Mouse (Mus musculus): ENCODE results near the gene Ppm1l. TPM values are rescaled to one million over a fixed set of nuclear protein-coding genes. Genes with fewer than 3 reads are reported as not detected.

Gene Ppm1l
- polyA plus RNA-seq, 1 experiment from 2014 or later, result 7.3 TPM

DNA sequence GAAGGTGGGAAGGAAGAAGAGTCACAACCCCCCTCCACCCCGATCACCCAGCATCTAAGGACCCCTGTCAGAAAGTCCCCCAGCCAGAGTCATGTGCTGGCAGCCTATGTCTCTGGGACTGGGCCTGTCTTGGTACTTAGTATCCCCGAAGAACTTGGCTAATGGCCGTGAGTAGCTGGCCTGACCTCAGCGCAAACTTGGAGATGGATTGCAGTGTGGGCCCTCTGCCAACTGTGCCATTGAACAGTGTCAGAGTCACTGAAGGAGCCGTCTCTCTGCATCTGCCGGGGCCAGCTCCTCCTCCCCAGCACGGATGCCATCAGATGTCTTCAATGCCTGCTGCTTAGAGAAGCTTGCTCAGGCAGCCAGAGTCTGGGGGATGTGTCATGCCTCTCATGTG, 26.4 kb upstream of the Ppm1l start:
- H3K27ac ChIP-seq (ENCODE audit: low read depth), result no peak overlapping the region
- no peaks in the 10 kb centered on the region for H3K4me1 ChIP-seq (replicated peaks; ENCODE audit: control insufficient read depth, insufficient read depth, low read length)
- H3K4me3 ChIP-seq (ENCODE audit: low read depth, low read length), result no peak overlapping the region
- no peaks in the 10 kb centered on the region for H3K36me3 ChIP-seq (ENCODE audit: control insufficient read depth, insufficient read depth, low read length)
- no peak for DNase-seq (ENCODE audit: low spot score)
- 56% methylated on average over 7 of the region's 7 CpGs for WGBS
- no peaks in the 10 kb centered on the region for H3K27me3 ChIP-seq (replicated peaks; ENCODE audit: control insufficient read depth, insufficient read depth, low read length)
- H3K9ac ChIP-seq (ENCODE audit: low read length), result no peak overlapping the region
- H3K4me2 ChIP-seq (ENCODE audit: low read length), result no peak overlapping the region
- ATAC-seq (replicated peaks; ENCODE audit: low FRiP score, low TSS enrichment, low read depth), result no peak
- H3K9me3 ChIP-seq (ENCODE audit: control insufficient read depth, low read length), result no peaks in the 10 kb centered on the region

- ATAC-seq (replicated peaks; ENCODE audit: low FRiP score, low TSS enrichment, low read depth), result no peak
- no peaks in the 10 kb centered on the region for H3K27me3 ChIP-seq (replicated peaks; ENCODE audit: control insufficient read depth, insufficient read depth, low read length)
- no peak for DNase-seq (ENCODE audit: low spot score)
Observed at GRCm38 (mm10) chr3:69290844-69291243, 25.8 kb upstream of the Ppm1l start.

GRCm38 (mm10) chr3:69292628-69293027, 24.0 kb upstream of the Ppm1l start:
- 69% methylated on average over 1 of the region's 1 CpGs for WGBS
- H3K27ac ChIP-seq (ENCODE audit: low read depth), result no peak overlapping the region

More at GRCm38 (mm10) chr3:69290844-69291243, 25.8 kb upstream of the Ppm1l start:
- H3K4me2 ChIP-seq (ENCODE audit: low read length), result no peak overlapping the region
- no peaks in the 10 kb centered on the region for H3K9me3 ChIP-seq (ENCODE audit: control insufficient read depth, low read length)
- no peak overlapping the region for H3K9ac ChIP-seq (ENCODE audit: low read length)
- H3K27ac ChIP-seq (ENCODE audit: low read depth), result no peak overlapping the region
- no peaks in the 10 kb centered on the region for H3K4me1 ChIP-seq (replicated peaks; ENCODE audit: control insufficient read depth, insufficient read depth, low read length)
- WGBS, result 69% methylated on average over 3 of the region's 3 CpGs
- H3K36me3 ChIP-seq (ENCODE audit: control insufficient read depth, insufficient read depth, low read length), result no peaks in the 10 kb centered on the region
- H3K4me3 ChIP-seq (ENCODE audit: low read depth, low read length), result no peak overlapping the region

GRCm38 (mm10) chr3:69296270-69296669, 20.4 kb upstream of the Ppm1l start:
- no peak overlapping the region for H3K27ac ChIP-seq (ENCODE audit: low read depth)
- WGBS, result 71% methylated on average over 8 of the region's 8 CpGs
- H3K36me3 ChIP-seq (ENCODE audit: control insufficient read depth, insufficient read depth, low read length), result no peaks in the 10 kb centered on the region
- H3K9me3 ChIP-seq (ENCODE audit: control insufficient read depth, low read length), result no peaks in the 10 kb centered on the region
- no peak overlapping the region for H3K4me3 ChIP-seq (ENCODE audit: low read depth, low read length)
- H3K4me2 ChIP-seq (ENCODE audit: low read length), result no peak overlapping the region
- H3K9ac ChIP-seq (ENCODE audit: low read length), result no peak overlapping the region
- H3K4me1 ChIP-seq (replicated peaks; ENCODE audit: control insufficient read depth, insufficient read depth, low read length), result no peaks in the 10 kb centered on the region
- ATAC-seq (replicated peaks; ENCODE audit: low FRiP score, low TSS enrichment, low read depth) (no peak), DNase-seq (ENCODE audit: low spot score) (no peak)
- H3K27me3 ChIP-seq (replicated peaks; ENCODE audit: control insufficient read depth, insufficient read depth, low read length), result no peaks in the 10 kb centered on the region

More at GRCm38 (mm10) chr3:69292628-69293027, 24.0 kb upstream of the Ppm1l start:
- Histone ChIP-seq H3K9ac (ENCODE audit: low read length) (no peak overlapping the region), H3K4me1 (replicated peaks; ENCODE audit: control insufficient read depth, insufficient read depth, low read length) (no peaks in the 10 kb centered on the region), H3K4me2 (ENCODE audit: low read length) (no peak overlapping the region), H3K9me3 (ENCODE audit: control insufficient read depth, low read length) (no peaks in the 10 kb centered on the region), H3K4me3 (ENCODE audit: low read depth, low read length) (no peak overlapping the region), H3K36me3 (ENCODE audit: control insufficient read depth, insufficient read depth, low read length) (no peaks in the 10 kb centered on the region), H3K27me3 (replicated peaks; ENCODE audit: control insufficient read depth, insufficient read depth, low read length) (no peaks in the 10 kb centered on the region)
- no peak for DNase-seq (ENCODE audit: low spot score)
- no peak for ATAC-seq (replicated peaks; ENCODE audit: low FRiP score, low TSS enrichment, low read depth)

GRCm38 (mm10) chr3:69300121-69300520, 16.5 kb upstream of the Ppm1l start:
- ATAC-seq (replicated peaks; ENCODE audit: low FRiP score, low TSS enrichment, low read depth), result no peak
- no peak for DNase-seq (ENCODE audit: low spot score)
- Histone ChIP-seq H3K4me1 (replicated peaks; ENCODE audit: control insufficient read depth, insufficient read depth, low read length) (no peaks in the 10 kb centered on the region), H3K9ac (ENCODE audit: low read length) (no peak overlapping the region), H3K36me3 (ENCODE audit: control insufficient read depth, insufficient read depth, low read length) (no peaks in the 10 kb centered on the region), H3K4me2 (ENCODE audit: low read length) (no peak overlapping the region), H3K27ac (ENCODE audit: low read depth) (no peak overlapping the region), H3K9me3 (ENCODE audit: control insufficient read depth, low read length) (no peaks in the 10 kb centered on the region), H3K27me3 (replicated peaks; ENCODE audit: control insufficient read depth, insufficient read depth, low read length) (no peaks in the 10 kb centered on the region), H3K4me3 (ENCODE audit: low read depth, low read length) (no peak overlapping the region)
- WGBS, result 85% methylated on average over 1 of the region's 1 CpGs

DNA sequence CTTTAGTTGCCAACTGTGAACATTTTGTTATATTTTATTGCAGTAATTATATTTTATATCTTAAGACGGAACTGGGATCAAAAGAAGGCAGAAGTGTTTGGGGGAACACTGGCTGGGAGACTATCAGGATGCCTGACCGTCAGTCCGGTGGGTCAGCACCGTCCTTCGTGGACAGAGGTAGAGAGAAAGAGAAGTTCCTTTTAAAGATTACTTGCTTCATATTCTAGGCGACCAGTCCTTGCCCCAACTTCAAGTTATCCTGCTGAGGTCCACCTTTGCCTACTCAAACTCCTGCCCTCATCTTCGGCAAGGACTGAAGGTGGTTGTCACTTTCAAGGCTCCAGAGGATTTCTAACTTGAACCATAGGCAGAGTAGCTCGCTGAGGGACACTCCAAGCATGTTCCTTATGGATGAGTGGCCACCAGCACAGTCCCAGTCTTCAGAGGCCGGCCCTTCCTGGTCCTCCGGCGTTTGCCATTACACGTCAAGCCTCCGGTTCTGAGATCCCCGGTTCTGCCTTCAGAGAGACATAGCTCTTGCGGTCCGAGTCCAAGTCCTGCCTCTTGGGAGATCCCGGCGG, 761 bp upstream of the Ppm1l start:
- peak overlapping the region; percentile 81 for H3K4me3 ChIP-seq (ENCODE audit: low read depth, low read length)
- H3K27me3 ChIP-seq (replicated peaks; ENCODE audit: control insufficient read depth, insufficient read depth, low read length), result 0 out of 2 replicates have a peak, but pooled peaks cover 3% of the 10 kb centered on the region
- no peaks in the 10 kb centered on the region for H3K9me3 ChIP-seq (ENCODE audit: control insufficient read depth, low read length)
- no peaks in the 10 kb centered on the region for H3K36me3 ChIP-seq (ENCODE audit: control insufficient read depth, insufficient read depth, low read length)
- H3K27ac ChIP-seq (ENCODE audit: low read depth), result peak overlapping the region; percentile 81
- DNase-seq (ENCODE audit: low spot score), result no peak
- WGBS, result 1% methylated on average over 18 of the region's 18 CpGs
- H3K9ac ChIP-seq (ENCODE audit: low read length), result peak overlapping the region; percentile 78
- peak overlapping the region; percentile 93 for H3K4me2 ChIP-seq (ENCODE audit: low read length)
- ATAC-seq (replicated peaks; ENCODE audit: low FRiP score, low TSS enrichment, low read depth), result peak; percentile 37
- H3K4me1 ChIP-seq (replicated peaks; ENCODE audit: control insufficient read depth, insufficient read depth, low read length), result peaks cover 14% of the 10 kb centered on the region

- peak overlapping the region; percentile 47; the same call in 1 of the 2 replicates for H3K27ac ChIP-seq (ENCODE audit: low read depth)
- H3K9me3 ChIP-seq (ENCODE audit: control insufficient read depth, low read length), result no peaks in the 10 kb centered on the region
- H3K4me1 ChIP-seq (replicated peaks; ENCODE audit: control insufficient read depth, insufficient read depth, low read length), result peaks cover 14% of the 10 kb centered on the region
- H3K4me3 ChIP-seq (ENCODE audit: low read depth, low read length), result peak overlapping the region; percentile 81
- no peak for DNase-seq (ENCODE audit: low spot score)
- under 1% methylated on average over 73 of the region's 73 CpGs for WGBS
- H3K36me3 ChIP-seq (ENCODE audit: control insufficient read depth, insufficient read depth, low read length), result no peaks in the 10 kb centered on the region
- peak overlapping the region; percentile 93 for H3K4me2 ChIP-seq (ENCODE audit: low read length)
- H3K27me3 ChIP-seq (replicated peaks; ENCODE audit: control insufficient read depth, insufficient read depth, low read length), result 0 out of 2 replicates have a peak, but pooled peaks cover 3% of the 10 kb centered on the region
- peak overlapping the region; percentile 78 for H3K9ac ChIP-seq (ENCODE audit: low read length)
- peak; percentile 25 for ATAC-seq (replicated peaks; ENCODE audit: low FRiP score, low TSS enrichment, low read depth)
Observed at GRCm38 (mm10) chr3:69317251-69318125, 827 bp downstream of the Ppm1l start.

GRCm38 (mm10) chr3:69318131-69318951, 1.7 kb downstream of the Ppm1l start:
- peak overlapping the region; percentile 93 for H3K4me2 ChIP-seq (ENCODE audit: low read length)
- DNase-seq (ENCODE audit: low spot score) (peak; percentile 70), ATAC-seq (replicated peaks; ENCODE audit: low FRiP score, low TSS enrichment, low read depth) (no peak)
- no peaks in the 10 kb centered on the region for H3K9me3 ChIP-seq (ENCODE audit: control insufficient read depth, low read length)
- peak overlapping the region; percentile 78 for H3K9ac ChIP-seq (ENCODE audit: low read length)
- H3K36me3 ChIP-seq (ENCODE audit: control insufficient read depth, insufficient read depth, low read length), result no peaks in the 10 kb centered on the region
- no peak overlapping the region for H3K27ac ChIP-seq (ENCODE audit: low read depth)
- WGBS, result 5% methylated on average over 25 of the region's 25 CpGs
- peaks cover 14% of the 10 kb centered on the region for H3K4me1 ChIP-seq (replicated peaks; ENCODE audit: control insufficient read depth, insufficient read depth, low read length)
- 0 out of 2 replicates have a peak, but pooled peaks cover 3% of the 10 kb centered on the region for H3K27me3 ChIP-seq (replicated peaks; ENCODE audit: control insufficient read depth, insufficient read depth, low read length)
- peak overlapping the region; percentile 81 for H3K4me3 ChIP-seq (ENCODE audit: low read depth, low read length)
